Mouse (Mus musculus): ENCODE results near the gene Ndufa11.

- no peak for TF ChIP-seq POLR2A (IDR thresholded peaks at IDR 0.05; ENCODE audit: low read depth, low read length)
- no peak for TF ChIP-seq CTCF (IDR thresholded peaks at IDR 0.05; ENCODE audit: extremely low read depth, insufficient read length, insufficient replicate concordance, low read depth, low read length)
Observed at GRCm38 (mm10) chr17:56753452-56753851, 35.9 kb downstream of the Ndufa11 start.

Measured in small intestine, adult 2 months (tissue).